Mouse (Mus musculus) stomach, adult 2 months (tissue): ENCODE results near the gene Phf11a. TPM values are rescaled to one million over a fixed set of nuclear protein-coding genes. Genes with fewer than 3 reads are reported as not detected.

Experiments used
- polyA plus RNA-seq: library from polyadenylated mRNA; depleted of rRNA; stranded (reverse); fragments of >200 nt; gene quantifications from 2 replicates; pipeline ENCODE4 v1.2.3, GENCODE M21; 2012; rRNA removed

Gene Phf11a
- 0.05 and 0.15 TPM in 2 replicates for polyA plus RNA-seq

DNA sequence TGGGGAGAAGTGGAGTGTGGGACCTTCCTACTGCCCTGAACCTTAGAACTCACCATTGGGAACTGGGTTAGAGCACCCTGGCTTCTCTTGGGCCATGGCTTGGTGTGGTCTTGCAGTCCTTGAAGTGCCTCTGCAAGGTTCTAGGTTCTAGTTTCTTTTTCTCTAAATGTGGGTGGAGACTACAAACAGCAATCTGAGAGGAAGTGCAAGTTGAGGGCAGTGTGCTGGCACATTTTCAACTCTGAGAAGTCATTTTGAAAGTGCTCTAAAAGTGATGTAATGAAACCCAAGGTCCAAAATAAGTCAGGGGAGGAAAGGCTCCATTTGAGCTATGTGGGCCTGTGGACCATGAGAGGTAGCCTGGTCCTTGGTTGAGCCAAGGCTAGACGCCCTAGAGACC, at the start of gene Phf11a:
TSS of gene Phf11a (minus strand) at position 132 of the 400 bp plus-strand sequence.

GRCm38 (mm10) chr14:59341189-59341588, 43.9 kb upstream of the Phf11a start, which contains the start of gene Phf11b:
Gene Phf11b, minus strand, starts transcription at chr14:59341351.

GRCm38 (mm10) chr14:59260056-59260455, 37.3 kb downstream of the Phf11a start, which contains the start of gene Gm6904:
Gene Gm6904, minus strand, starts transcription at chr14:59260216.

Other genes starting within 250 kb of the Phf11a start
- not detected in 2 replicates for gene 1700129C05Rik, start 154.6 kb downstream of the Phf11a start, polyA plus RNA-seq
- gene Gm5142, start 118.8 kb downstream of the Phf11a start, polyA plus RNA-seq: not detected in 2 replicates
- gene Rcbtb1, start 96.3 kb downstream of the Phf11a start, polyA plus RNA-seq: 4.5 and 6.6 TPM in 2 replicates
- not detected in 2 replicates for gene Gm6904, start 37.3 kb downstream of the Phf11a start, polyA plus RNA-seq
- 0.05 TPM in 1 of 2 replicates, not detected in the other for gene Phf11b, start 43.8 kb upstream of the Phf11a start, polyA plus RNA-seq
- 1.6 and 1.8 TPM in 2 replicates for gene Phf11d, start 67.9 kb upstream of the Phf11a start, polyA plus RNA-seq
- gene Phf11c, start 97.9 kb upstream of the Phf11a start, polyA plus RNA-seq: 0.02 and 0.04 TPM in 2 replicates
- 2.6 and 3.1 TPM in 2 replicates for gene Setdb2, start 143.4 kb upstream of the Phf11a start, polyA plus RNA-seq
- gene Cab39l, start 143.4 kb upstream of the Phf11a start, polyA plus RNA-seq: 2.8 and 3.4 TPM in 2 replicates